Mouse (Mus musculus): ENCODE data around the gene Crygn. TPM values are rescaled to one million over a fixed set of nuclear protein-coding genes. Genes with fewer than 3 reads are reported as not detected.

The Crygn gene
- 0.37 TPM in 1 of 2 replicates, not detected in the other for polyA plus RNA-seq (2012; rRNA removed)

GRCm38 (mm10) chr5:24757816-24758215 is at the start of gene Crygn:
Gene Crygn (minus strand): TSS chr5:24758008.
- Histone ChIP-seq H3K4me1 (ENCODE audit: control insufficient read depth, insufficient read depth, insufficient read length, low read length) (peaks cover 4% of the 10 kb centered on the region; the same call in 1 of the 2 replicates), H3K27me3 (ENCODE audit: control insufficient read depth, insufficient read depth, low read length) (no peaks in the 10 kb centered on the region), H3K27ac (ENCODE audit: insufficient read depth, low read depth, low read length) (no peak within 1 kb of the TSS), H3K36me3 (ENCODE audit: control insufficient read depth, insufficient read depth, low read length) (no peaks in the 10 kb centered on the region), H3K4me3 (ENCODE audit: low read depth, low read length) (no peak within 1 kb of the TSS)
- WGBS = 76% methylated on average over 18 of the region's 18 CpGs
- TF ChIP-seq CTCF (IDR thresholded peaks at IDR 0.05; ENCODE audit: extremely low read depth, insufficient read length, insufficient replicate concordance, low read depth, low read length) (no peak), POLR2A (IDR thresholded peaks at IDR 0.05; ENCODE audit: low read depth, low read length) (no peak)

- Histone ChIP-seq H3K36me3 (ENCODE audit: control insufficient read depth, insufficient read depth, low read length) (peaks cover 51% of the 10 kb centered on the region), H3K27ac (ENCODE audit: insufficient read depth, low read depth, low read length) (no peak overlapping the region), H3K4me1 (ENCODE audit: control insufficient read depth, insufficient read depth, insufficient read length, low read length) (no peaks in the 10 kb centered on the region), H3K27me3 (ENCODE audit: control insufficient read depth, insufficient read depth, low read length) (no peaks in the 10 kb centered on the region), H3K4me3 (ENCODE audit: low read depth, low read length) (no peak overlapping the region)
- 81% methylated on average over 6 of the region's 6 CpGs for WGBS
- no peak for TF ChIP-seq CTCF (IDR thresholded peaks at IDR 0.05; ENCODE audit: extremely low read depth, insufficient read length, insufficient replicate concordance, low read depth, low read length)
- no peak for TF ChIP-seq POLR2A (IDR thresholded peaks at IDR 0.05; ENCODE audit: low read depth, low read length)
Observed at GRCm38 (mm10) chr5:24805222-24805621, 47.4 kb upstream of the Crygn start.

- H3K4me3 ChIP-seq (ENCODE audit: low read depth, low read length) = no peak overlapping the region
- TF ChIP-seq POLR2A (IDR thresholded peaks at IDR 0.05; ENCODE audit: low read depth, low read length) (no peak), CTCF (IDR thresholded peaks at IDR 0.05; ENCODE audit: extremely low read depth, insufficient read length, insufficient replicate concordance, low read depth, low read length) (no peak)
- 90% methylated on average over 8 of the region's 8 CpGs for WGBS
- no peaks in the 10 kb centered on the region for H3K4me1 ChIP-seq (ENCODE audit: control insufficient read depth, insufficient read depth, insufficient read length, low read length)
- H3K36me3 ChIP-seq (ENCODE audit: control insufficient read depth, insufficient read depth, low read length) = peaks cover 51% of the 10 kb centered on the region
- no peaks in the 10 kb centered on the region for H3K27me3 ChIP-seq (ENCODE audit: control insufficient read depth, insufficient read depth, low read length)
- H3K27ac ChIP-seq (ENCODE audit: insufficient read depth, low read depth, low read length) = no peak overlapping the region
Observed at GRCm38 (mm10) chr5:24804661-24805060, 46.9 kb upstream of the Crygn start.

DNA sequence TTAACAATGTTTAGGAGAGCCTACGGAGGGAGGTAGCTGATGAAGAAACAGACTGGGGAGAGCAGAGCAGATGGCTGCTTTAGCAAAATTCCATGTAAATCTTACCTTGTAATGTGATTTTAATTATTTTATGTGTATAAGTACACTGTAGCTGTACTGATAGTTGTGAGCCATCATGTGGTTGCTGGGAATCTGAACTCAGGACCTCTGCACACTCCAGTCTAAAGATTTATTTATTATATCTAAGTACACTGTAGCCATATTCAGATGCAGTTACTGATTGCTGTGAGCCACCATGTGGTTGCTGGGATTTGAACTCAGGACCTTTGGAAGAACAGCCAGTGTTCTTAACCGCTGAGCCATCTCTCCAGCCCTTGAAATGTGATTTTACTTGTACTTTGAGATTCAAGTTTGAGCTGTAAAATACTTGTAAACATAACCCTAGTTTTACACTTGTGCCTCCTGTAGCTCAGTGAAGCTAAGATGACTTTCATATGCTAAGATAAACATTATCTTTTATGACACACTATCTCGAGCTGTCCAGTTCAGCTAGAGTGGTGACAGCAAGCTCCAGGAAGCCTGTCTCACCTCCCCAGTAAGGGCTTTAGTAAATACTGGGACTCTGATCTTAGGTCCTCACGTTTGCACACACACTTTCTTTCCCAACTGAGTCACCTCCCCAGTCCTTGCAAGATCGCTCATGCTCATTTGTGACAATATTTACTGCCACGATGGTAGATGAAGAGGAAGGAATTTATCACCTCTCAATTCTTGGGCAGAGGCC is 44.2 kb upstream of the Crygn start:
- Histone ChIP-seq H3K4me1 (ENCODE audit: control insufficient read depth, insufficient read depth, insufficient read length, low read length) (peaks cover 2% of the 10 kb centered on the region; the same call in 1 of the 2 replicates), H3K27me3 (ENCODE audit: control insufficient read depth, insufficient read depth, low read length) (no peaks in the 10 kb centered on the region), H3K27ac (ENCODE audit: insufficient read depth, low read depth, low read length) (no peak overlapping the region), H3K36me3 (ENCODE audit: control insufficient read depth, insufficient read depth, low read length) (peaks cover 38% of the 10 kb centered on the region), H3K4me3 (ENCODE audit: low read depth, low read length) (no peak overlapping the region)
- 37% methylated on average over 6 of the region's 6 CpGs for WGBS
- no peak for TF ChIP-seq CTCF (IDR thresholded peaks at IDR 0.05; ENCODE audit: extremely low read depth, insufficient read length, insufficient replicate concordance, low read depth, low read length)
- no peak for TF ChIP-seq POLR2A (IDR thresholded peaks at IDR 0.05; ENCODE audit: low read depth, low read length)

DNA sequence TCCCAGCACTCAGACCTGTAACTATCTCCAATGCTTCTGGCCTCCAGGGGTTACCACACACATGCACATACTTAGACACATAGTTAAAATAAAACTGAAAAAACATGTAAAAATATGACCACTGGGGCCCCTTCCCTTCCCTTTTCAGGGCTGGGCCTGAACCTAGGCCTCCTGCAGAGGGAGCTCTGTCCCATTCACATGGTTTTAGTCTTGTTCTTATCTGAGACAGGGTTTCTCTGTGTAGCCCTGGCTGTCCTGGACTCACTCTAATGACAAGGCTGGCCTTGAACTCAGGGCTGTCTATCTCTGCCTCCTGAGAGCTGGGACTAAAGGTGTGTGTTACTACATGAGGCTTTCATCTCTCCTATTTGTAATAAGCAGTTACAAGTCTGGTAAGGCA is 42.6 kb upstream of the Crygn start:
- no peaks in the 10 kb centered on the region for H3K27me3 ChIP-seq (ENCODE audit: control insufficient read depth, insufficient read depth, low read length)
- peaks cover 2% of the 10 kb centered on the region; the same call in 1 of the 2 replicates for H3K4me1 ChIP-seq (ENCODE audit: control insufficient read depth, insufficient read depth, insufficient read length, low read length)
- no peak overlapping the region for H3K27ac ChIP-seq (ENCODE audit: insufficient read depth, low read depth, low read length)
- TF ChIP-seq POLR2A (IDR thresholded peaks at IDR 0.05; ENCODE audit: low read depth, low read length) = no peak
- peak; percentile 50; the same call in 1 of the 2 replicates for TF ChIP-seq CTCF (IDR thresholded peaks at IDR 0.05; ENCODE audit: extremely low read depth, insufficient read length, insufficient replicate concordance, low read depth, low read length)
- H3K36me3 ChIP-seq (ENCODE audit: control insufficient read depth, insufficient read depth, low read length) = peaks cover 23% of the 10 kb centered on the region
- H3K4me3 ChIP-seq (ENCODE audit: low read depth, low read length) = no peak overlapping the region

DNA sequence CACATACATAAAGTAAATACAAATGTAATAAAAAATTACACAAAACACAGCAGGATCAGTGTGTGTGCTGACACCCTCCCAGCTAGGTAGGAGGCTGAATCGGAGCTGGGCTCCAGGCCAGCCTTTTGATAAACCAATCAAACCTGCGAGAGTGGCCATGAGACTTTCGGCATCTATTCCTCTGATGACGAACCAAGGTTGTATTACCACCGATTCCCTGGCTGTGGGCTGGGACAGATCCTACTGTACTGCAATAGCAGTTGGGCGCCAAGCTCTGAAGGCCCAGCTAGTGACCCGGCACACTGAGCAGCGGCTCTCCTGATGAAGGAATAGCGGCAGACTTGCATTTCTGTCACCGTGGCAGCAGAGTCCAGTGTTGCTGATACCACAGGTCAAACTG is 40.8 kb upstream of the Crygn start:
- 24% methylated on average over 10 of the region's 10 CpGs for WGBS

GRCm38 (mm10) chr5:24797858-24798257 is 40.0 kb upstream of the Crygn start:
- TF ChIP-seq CTCF (IDR thresholded peaks at IDR 0.05; ENCODE audit: extremely low read depth, insufficient read length, insufficient replicate concordance, low read depth, low read length) (no peak), POLR2A (IDR thresholded peaks at IDR 0.05; ENCODE audit: low read depth, low read length) (no peak)
- Histone ChIP-seq H3K27me3 (ENCODE audit: control insufficient read depth, insufficient read depth, low read length) (no peaks in the 10 kb centered on the region), H3K4me3 (ENCODE audit: low read depth, low read length) (no peak overlapping the region), H3K36me3 (ENCODE audit: control insufficient read depth, insufficient read depth, low read length) (peaks cover 2% of the 10 kb centered on the region), H3K27ac (ENCODE audit: insufficient read depth, low read depth, low read length) (no peak overlapping the region), H3K4me1 (ENCODE audit: control insufficient read depth, insufficient read depth, insufficient read length, low read length) (peaks cover 2% of the 10 kb centered on the region; the same call in 1 of the 2 replicates)
- WGBS = 42% methylated on average over 7 of the region's 7 CpGs

More for the DNA sequence above, 40.8 kb upstream of the Crygn start:
- Histone ChIP-seq H3K36me3 (ENCODE audit: control insufficient read depth, insufficient read depth, low read length) (peaks cover 8% of the 10 kb centered on the region), H3K27ac (ENCODE audit: insufficient read depth, low read depth, low read length) (no peak overlapping the region), H3K4me3 (ENCODE audit: low read depth, low read length) (no peak overlapping the region), H3K4me1 (ENCODE audit: control insufficient read depth, insufficient read depth, insufficient read length, low read length) (peaks cover 2% of the 10 kb centered on the region; the same call in 1 of the 2 replicates), H3K27me3 (ENCODE audit: control insufficient read depth, insufficient read depth, low read length) (no peaks in the 10 kb centered on the region)
- TF ChIP-seq CTCF (IDR thresholded peaks at IDR 0.05; ENCODE audit: extremely low read depth, insufficient read length, insufficient replicate concordance, low read depth, low read length) = no peak
- no peak for TF ChIP-seq POLR2A (IDR thresholded peaks at IDR 0.05; ENCODE audit: low read depth, low read length)

All from small intestine, adult 2 months (tissue).